Mouse (Mus musculus) gonadal fat pad, adult 2 months (tissue): ENCODE measurements around the gene Slc25a1. TPM values are rescaled to one million over a fixed set of nuclear protein-coding genes. Genes with fewer than 3 reads are reported as not detected.

ENCODE experiments used
- polyA plus RNA-seq: library from polyadenylated mRNA; depleted of rRNA; stranded (reverse); fragments of >200 nt; gene quantifications from 2 replicates; pipeline ENCODE4 v1.2.3, GENCODE M21; 2012; rRNA removed

The Slc25a1 gene
- polyA plus RNA-seq, 1 experiment = 354 TPM

Other genes starting within 250 kb of the Slc25a1 start
- 79.6 and 82.6 TPM in 2 replicates for gene Med15, start 195.3 kb downstream of the Slc25a1 start, polyA plus RNA-seq
- gene Klhl22, start 168.6 kb downstream of the Slc25a1 start, polyA plus RNA-seq = 44.3 and 56.7 TPM in 2 replicates
- gene Scarf2, start 130.9 kb downstream of the Slc25a1 start, polyA plus RNA-seq = 29.3 and 32.9 TPM in 2 replicates
- gene B830017H08Rik, start 95.1 kb downstream of the Slc25a1 start, polyA plus RNA-seq = not detected in 2 replicates
- gene Car15, start 89.9 kb downstream of the Slc25a1 start, polyA plus RNA-seq = 1.1 and 1.2 TPM in 2 replicates
- gene Gm20518, start 36.5 kb downstream of the Slc25a1 start, polyA plus RNA-seq = 0.35 and 0.51 TPM in 2 replicates
- 0.31 and 0.53 TPM in 2 replicates for gene Tssk1, start 34.0 kb downstream of the Slc25a1 start, polyA plus RNA-seq
- gene Dgcr2, start 29.7 kb downstream of the Slc25a1 start, polyA plus RNA-seq = 106 and 114 TPM in 2 replicates
- gene Tssk2, start 29.6 kb downstream of the Slc25a1 start, polyA plus RNA-seq = 3.3 and 4.1 TPM in 2 replicates
- 22.5 and 28.2 TPM in 2 replicates for gene Ess2, start 16.9 kb downstream of the Slc25a1 start, polyA plus RNA-seq
- gene Gsc2, start 13.2 kb downstream of the Slc25a1 start, polyA plus RNA-seq = 0.10 TPM in 1 of 2 replicates, not detected in the other
- not detected in 2 replicates for gene Vpreb2, start 52.2 kb upstream of the Slc25a1 start, polyA plus RNA-seq
- 89.8 and 92.7 TPM in 2 replicates for gene Dgcr6, start 124.6 kb upstream of the Slc25a1 start, polyA plus RNA-seq
- 83.4 and 90.0 TPM in 2 replicates for gene Prodh, start 162.0 kb upstream of the Slc25a1 start, polyA plus RNA-seq
- 2.3 and 3.5 TPM in 2 replicates for gene Rtn4r, start 199.4 kb upstream of the Slc25a1 start, polyA plus RNA-seq